Mouse (Mus musculus): ENCODE data around the gene Ttc32. TPM values are rescaled to one million over a fixed set of nuclear protein-coding genes. Genes with fewer than 3 reads are reported as not detected.
A peak's percentile ranks its signal among the peaks of the same experiment; 100 is the strongest.

Gene Ttc32
- 14.4 and 16.6 TPM in 2 replicates for polyA plus RNA-seq (2015; fragmentation: Nextera tagmentation; extraction: Ambion mirVana)

- no peaks in the 10 kb centered on the region for H3K27me3 ChIP-seq
- no peaks in the 10 kb centered on the region for H3K4me1 ChIP-seq
- peak within 1 kb of the TSS; percentile 70 for H3K4me3 ChIP-seq
- peak within 1 kb of the TSS; percentile 99 for H3K27ac ChIP-seq
- H3K9ac ChIP-seq: peak within 1 kb of the TSS; percentile 86
- peak; percentile 94 for ATAC-seq (ENCODE audit: insufficient number of reproducible peaks, low FRiP score, low TSS enrichment, low read depth)
- peak within 1 kb of the TSS; percentile 57 for H3K4me2 ChIP-seq
- peaks cover 11% of the 10 kb centered on the region for H3K36me3 ChIP-seq
- H3K9me3 ChIP-seq: no peaks in the 10 kb centered on the region
- under 1% methylated on average over 69 of the region's 69 CpGs for WGBS
These were observed at the start of gene Ttc32 for GRCm38 (mm10) chr12:9029888-9030723. TSS of gene Ttc32 (plus strand) at chr12:9029997.

GRCm38 (mm10) chr12:8993231-8993630 is 36.6 kb upstream of the Ttc32 start:
- Histone ChIP-seq H3K4me1 (no peaks in the 10 kb centered on the region), H3K4me3 (no peak overlapping the region), H3K9me3 (no peaks in the 10 kb centered on the region), H3K27ac (no peak overlapping the region), H3K4me2 (no peak overlapping the region), H3K36me3 (peaks cover 6% of the 10 kb centered on the region; the same call in 1 of the 2 replicates), H3K9ac (no peak overlapping the region), H3K27me3 (no peaks in the 10 kb centered on the region)
- WGBS: 69% methylated on average over 8 of the region's 8 CpGs
- ATAC-seq (ENCODE audit: insufficient number of reproducible peaks, low FRiP score, low TSS enrichment, low read depth): no peak

- ATAC-seq (ENCODE audit: insufficient number of reproducible peaks, low FRiP score, low TSS enrichment, low read depth): no peak
- Histone ChIP-seq H3K4me3 (no peak overlapping the region), H3K27ac (no peak overlapping the region), H3K36me3 (peaks cover 4% of the 10 kb centered on the region; the same call in 1 of the 2 replicates), H3K4me1 (no peaks in the 10 kb centered on the region), H3K9ac (no peak overlapping the region), H3K27me3 (no peaks in the 10 kb centered on the region), H3K4me2 (no peak overlapping the region), H3K9me3 (no peaks in the 10 kb centered on the region)
- 87% methylated on average over 4 of the region's 4 CpGs for WGBS
These were observed 31.5 kb upstream of the Ttc32 start for GRCm38 (mm10) chr12:8998318-8998717.

- WGBS: 10% methylated on average over 5 of the region's 5 CpGs
- no peaks in the 10 kb centered on the region for H3K27me3 ChIP-seq
- no peak overlapping the region for H3K9ac ChIP-seq
- no peak overlapping the region for H3K4me2 ChIP-seq
- H3K4me1 ChIP-seq: no peaks in the 10 kb centered on the region
- no peak overlapping the region for H3K4me3 ChIP-seq
- ATAC-seq (ENCODE audit: insufficient number of reproducible peaks, low FRiP score, low TSS enrichment, low read depth): no peak
- H3K27ac ChIP-seq: no peak overlapping the region
- no peaks in the 10 kb centered on the region for H3K9me3 ChIP-seq
- H3K36me3 ChIP-seq: peaks cover 9% of the 10 kb centered on the region; the same call in 1 of the 2 replicates
These were observed 27.7 kb upstream of the Ttc32 start for GRCm38 (mm10) chr12:9002038-9002648.

- no peaks in the 10 kb centered on the region for H3K4me1 ChIP-seq
- no peak overlapping the region for H3K27ac ChIP-seq
- 65% methylated on average over 4 of the region's 4 CpGs for WGBS
- H3K4me2 ChIP-seq: no peak overlapping the region
- H3K9me3 ChIP-seq: no peaks in the 10 kb centered on the region
- H3K27me3 ChIP-seq: no peaks in the 10 kb centered on the region
- no peak for ATAC-seq (ENCODE audit: insufficient number of reproducible peaks, low FRiP score, low TSS enrichment, low read depth)
- peaks cover 14% of the 10 kb centered on the region; the same call in 1 of the 2 replicates for H3K36me3 ChIP-seq
- H3K9ac ChIP-seq: no peak overlapping the region
- no peak overlapping the region for H3K4me3 ChIP-seq
These were observed 22.7 kb upstream of the Ttc32 start for GRCm38 (mm10) chr12:9007146-9007545.

GRCm38 (mm10) chr12:9007811-9008210 is 22.0 kb upstream of the Ttc32 start:
- H3K4me2 ChIP-seq: no peak overlapping the region
- no peak for ATAC-seq (ENCODE audit: insufficient number of reproducible peaks, low FRiP score, low TSS enrichment, low read depth)
- H3K36me3 ChIP-seq: peaks cover 19% of the 10 kb centered on the region; the same call in 1 of the 2 replicates
- H3K4me1 ChIP-seq: no peaks in the 10 kb centered on the region
- H3K27me3 ChIP-seq: no peaks in the 10 kb centered on the region
- no peaks in the 10 kb centered on the region for H3K9me3 ChIP-seq
- no peak overlapping the region for H3K9ac ChIP-seq
- no peak overlapping the region for H3K27ac ChIP-seq
- H3K4me3 ChIP-seq: no peak overlapping the region
- 92% methylated on average over 6 of the region's 6 CpGs for WGBS

GRCm38 (mm10) chr12:9010311-9010710 is 19.5 kb upstream of the Ttc32 start:
- Histone ChIP-seq H3K4me3 (no peak overlapping the region), H3K9ac (no peak overlapping the region), H3K36me3 (peaks cover 28% of the 10 kb centered on the region; the same call in 1 of the 2 replicates), H3K27ac (no peak overlapping the region), H3K27me3 (no peaks in the 10 kb centered on the region), H3K4me1 (no peaks in the 10 kb centered on the region), H3K9me3 (no peaks in the 10 kb centered on the region), H3K4me2 (no peak overlapping the region)
- ATAC-seq (ENCODE audit: insufficient number of reproducible peaks, low FRiP score, low TSS enrichment, low read depth): no peak
- WGBS: 73% methylated on average over 4 of the region's 4 CpGs

- Histone ChIP-seq H3K27ac (no peak overlapping the region), H3K27me3 (no peaks in the 10 kb centered on the region), H3K4me3 (no peak overlapping the region), H3K9me3 (no peaks in the 10 kb centered on the region), H3K4me2 (no peak overlapping the region), H3K9ac (no peak overlapping the region), H3K4me1 (no peaks in the 10 kb centered on the region), H3K36me3 (peaks cover 36% of the 10 kb centered on the region)
- no peak for ATAC-seq (ENCODE audit: insufficient number of reproducible peaks, low FRiP score, low TSS enrichment, low read depth)
- WGBS: 90% methylated on average over 9 of the region's 9 CpGs
These were observed 13.4 kb upstream of the Ttc32 start for GRCm38 (mm10) chr12:9016376-9016775.

- Histone ChIP-seq H3K27me3 (no peaks in the 10 kb centered on the region), H3K9ac (no peak overlapping the region), H3K27ac (no peak overlapping the region), H3K4me3 (no peak overlapping the region), H3K36me3 (peaks cover 29% of the 10 kb centered on the region), H3K4me2 (no peak overlapping the region), H3K4me1 (no peaks in the 10 kb centered on the region), H3K9me3 (no peaks in the 10 kb centered on the region)
- 89% methylated on average over 8 of the region's 8 CpGs for WGBS
- no peak for ATAC-seq (ENCODE audit: insufficient number of reproducible peaks, low FRiP score, low TSS enrichment, low read depth)
These were observed 9.4 kb upstream of the Ttc32 start for GRCm38 (mm10) chr12:9020431-9020830.

GRCm38 (mm10) chr12:9020986-9021385 is 8.8 kb upstream of the Ttc32 start:
- H3K4me2 ChIP-seq: no peak overlapping the region
- peaks cover 28% of the 10 kb centered on the region for H3K36me3 ChIP-seq
- 79% methylated on average over 3 of the region's 3 CpGs for WGBS
- H3K4me3 ChIP-seq: no peak overlapping the region
- no peaks in the 10 kb centered on the region for H3K9me3 ChIP-seq
- ATAC-seq (ENCODE audit: insufficient number of reproducible peaks, low FRiP score, low TSS enrichment, low read depth): no peak
- H3K27ac ChIP-seq: no peak overlapping the region
- no peaks in the 10 kb centered on the region for H3K4me1 ChIP-seq
- no peaks in the 10 kb centered on the region for H3K27me3 ChIP-seq
- no peak overlapping the region for H3K9ac ChIP-seq

GRCm38 (mm10) chr12:9023031-9023430 is 6.8 kb upstream of the Ttc32 start:
- Histone ChIP-seq H3K27ac (no peak overlapping the region), H3K36me3 (peaks cover 25% of the 10 kb centered on the region), H3K4me1 (no peaks in the 10 kb centered on the region), H3K27me3 (no peaks in the 10 kb centered on the region), H3K9ac (no peak overlapping the region), H3K9me3 (no peaks in the 10 kb centered on the region), H3K4me3 (no peak overlapping the region), H3K4me2 (no peak overlapping the region)
- no peak for ATAC-seq (ENCODE audit: insufficient number of reproducible peaks, low FRiP score, low TSS enrichment, low read depth)
- 54% methylated on average over 4 of the region's 4 CpGs for WGBS

- H3K27ac ChIP-seq: no peak overlapping the region
- no peaks in the 10 kb centered on the region for H3K4me1 ChIP-seq
- H3K27me3 ChIP-seq: no peaks in the 10 kb centered on the region
- 93% methylated on average over 14 of the region's 14 CpGs for WGBS
- no peaks in the 10 kb centered on the region for H3K9me3 ChIP-seq
- no peak for ATAC-seq (ENCODE audit: insufficient number of reproducible peaks, low FRiP score, low TSS enrichment, low read depth)
- no peak overlapping the region for H3K9ac ChIP-seq
- H3K36me3 ChIP-seq: peaks cover 19% of the 10 kb centered on the region
- H3K4me2 ChIP-seq: no peak overlapping the region
- no peak overlapping the region for H3K4me3 ChIP-seq
These were observed 5.7 kb upstream of the Ttc32 start for GRCm38 (mm10) chr12:9024071-9024470.

Measured in limb, embryonic 15.5 days (tissue).